Mouse (Mus musculus) myocyte (in vitro differentiated cells): ENCODE measurements at regions not wholly inside any gene's neighbourhood (a gene's known extent, or its start where the extent isn't known, plus 50 kb on each side); places are given as distances from the start of the nearest gene placed in this dataset.

Experiments
- H3K27me3 ChIP-seq: one replicate; pipeline ENCODE4 v1.6.1; 2011; ENCODE audit not compliant: control insufficient read depth, insufficient read depth, insufficient read length
- H3K36me3 ChIP-seq: one replicate; pipeline ENCODE4 v1.6.1; 2011; ENCODE audit not compliant: control insufficient read depth, insufficient read depth
- H3K4me2 ChIP-seq: one replicate; pipeline ENCODE4 v1.6.1; 2011; ENCODE audit warnings: low read depth, control low read depth
- H3K4me3 ChIP-seq: one replicate; pipeline ENCODE4 v1.5.1; 2011; ENCODE audit warnings: mild to moderate bottlenecking, control low read depth, moderate library complexity
- H3K79me2 ChIP-seq: one replicate; pipeline ENCODE4 v1.6.1; 2011; ENCODE audit not compliant: control insufficient read depth, insufficient read depth
- H3ac ChIP-seq: one replicate; pipeline ENCODE4 v1.6.1; 2011; ENCODE audit not compliant: control insufficient read depth, insufficient read length
- CEBPB ChIP-seq: IDR thresholded peaks from 2 replicates; pipeline ENCODE4 v1.6.1; 2011; ENCODE audit warnings: mild to moderate bottlenecking, moderate library complexity; ENCODE audit not compliant: poor library complexity, insufficient read depth, severe bottlenecking
- E2F4 ChIP-seq: IDR thresholded peaks from one replicate; pipeline ENCODE4 v1.6.1; 2011; ENCODE audit warnings: mild to moderate bottlenecking, control low read depth, moderate library complexity; ENCODE audit not compliant: insufficient read depth
- MAX ChIP-seq: IDR thresholded peaks from one replicate; pipeline ENCODE4 v1.6.1; 2011; ENCODE audit warnings: low read depth, mild to moderate bottlenecking, control low read depth
- MYOD1 ChIP-seq, 3 experiments: IDR thresholded peaks; one replicate each; pipeline ENCODE4 v1.6.1; 2011; ENCODE audit warnings: control low read depth in 2 of 3, low read depth in 2 of 3, mild to moderate bottlenecking in 2 of 3, moderate library complexity in 1 of 3; ENCODE audit not compliant: insufficient read length in 2 of 3, control insufficient read depth in 1 of 3
- MYOG ChIP-seq, 3 experiments: IDR thresholded peaks; one replicate each; pipeline ENCODE4 v1.6.1; 2011; ENCODE audit warnings: control low read depth in 2 of 3, low read depth in 2 of 3, mild to moderate bottlenecking in 2 of 3; ENCODE audit not compliant: insufficient read length in 2 of 3, control insufficient read depth in 1 of 3, insufficient read depth in 1 of 3
- POLR2A ChIP-seq: IDR thresholded peaks from one replicate; pipeline ENCODE4 v1.6.1; 2011; ENCODE audit warnings: low read depth, mild to moderate bottlenecking, control low read depth, moderate library complexity; ENCODE audit not compliant: insufficient read length
- POLR2AphosphoS2 ChIP-seq: IDR thresholded peaks from one replicate; pipeline ENCODE4 v1.6.1; 2011; ENCODE audit warnings: low read depth, control low read depth; ENCODE audit not compliant: insufficient read length
- REST ChIP-seq: IDR thresholded peaks from one replicate; pipeline ENCODE4 v1.6.1; 2011; ENCODE audit warnings: mild to moderate bottlenecking, control low read depth, moderate library complexity; ENCODE audit not compliant: insufficient read depth, insufficient read length
- SRF ChIP-seq: IDR thresholded peaks from one replicate; pipeline ENCODE4 v1.6.1; 2011; ENCODE audit warnings: low read depth; ENCODE audit not compliant: control insufficient read depth, insufficient read length
- TCF12 ChIP-seq: IDR thresholded peaks from one replicate; pipeline ENCODE4 v1.6.1; 2011; ENCODE audit warnings: mild to moderate bottlenecking, control low read depth; ENCODE audit not compliant: poor library complexity, insufficient read depth, severe bottlenecking
- TCF3 ChIP-seq: IDR thresholded peaks from one replicate; pipeline ENCODE4 v1.6.1; 2011; ENCODE audit warnings: low read depth, control low read depth; ENCODE audit not compliant: insufficient read length
- USF1 ChIP-seq: IDR thresholded peaks from one replicate; pipeline ENCODE4 v1.6.1; 2011; ENCODE audit warnings: low read depth, mild to moderate bottlenecking, control low read depth, moderate library complexity

DNA sequence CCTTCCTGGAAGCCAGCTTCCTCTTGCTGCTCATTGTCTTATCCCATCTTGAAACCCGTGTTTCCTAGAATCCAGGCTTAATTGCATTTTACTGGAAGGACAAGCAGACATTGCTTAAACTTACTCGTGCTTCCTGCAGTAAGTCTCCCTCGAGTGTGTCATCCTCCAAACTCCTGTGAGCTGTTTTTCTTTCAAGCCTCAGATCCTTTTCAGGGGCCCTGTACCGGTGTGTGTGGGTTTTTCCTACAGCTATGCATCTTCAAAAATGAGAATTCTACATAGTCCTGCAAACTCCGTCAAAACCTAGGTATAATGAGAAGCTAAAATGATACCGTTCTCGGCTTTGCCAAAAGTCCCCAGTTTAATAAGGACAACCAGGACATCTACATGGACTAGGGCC, 167.2 kb upstream of the Gcfc2 start:
- Histone ChIP-seq H3K79me2 (no peaks in the 10 kb centered on the region), H3K4me2 (no peak overlapping the region), H3K36me3 (no peaks in the 10 kb centered on the region), H3K27me3 (no peaks in the 10 kb centered on the region), H3K4me3 (no peak overlapping the region), H3ac (no peak overlapping the region)
- TF ChIP-seq MAX (no peak), POLR2A (no peak), TCF3 (no peak), USF1 (no peak)

- no peak overlapping the region for H3K4me2 ChIP-seq
- no peak overlapping the region for H3ac ChIP-seq
- H3K79me2 ChIP-seq, result no peaks in the 10 kb centered on the region
- no peaks in the 10 kb centered on the region for H3K27me3 ChIP-seq
- no peak overlapping the region for H3K4me3 ChIP-seq
- no peaks in the 10 kb centered on the region for H3K36me3 ChIP-seq
- no peak for TF ChIP-seq POLR2AphosphoS2
- TF ChIP-seq MYOD1 (IDR thresholded peaks at IDR 0.05; ENCODE audit: control insufficient read depth in 1 of 3, insufficient read length in 2 of 3, low read depth in 2 of 3), result no peak
- TF ChIP-seq CEBPB, result no peak
- no peak for TF ChIP-seq E2F4
- no peak for TF ChIP-seq TCF3
- no peak for TF ChIP-seq SRF
Observed at GRCm38 (mm10) chr6:81758876-81759275, 164.6 kb upstream of the Gcfc2 start.

- H3K36me3 ChIP-seq, result no peaks in the 10 kb centered on the region
- H3K4me3 ChIP-seq, result no peak overlapping the region
- no peaks in the 10 kb centered on the region for H3K79me2 ChIP-seq
- no peak for TF ChIP-seq TCF12
- H3K27me3 ChIP-seq, result no peaks in the 10 kb centered on the region
- no peak overlapping the region for H3ac ChIP-seq
- no peak overlapping the region for H3K4me2 ChIP-seq
Observed at GRCm38 (mm10) chr6:81760181-81760580, 163.3 kb upstream of the Gcfc2 start.

DNA sequence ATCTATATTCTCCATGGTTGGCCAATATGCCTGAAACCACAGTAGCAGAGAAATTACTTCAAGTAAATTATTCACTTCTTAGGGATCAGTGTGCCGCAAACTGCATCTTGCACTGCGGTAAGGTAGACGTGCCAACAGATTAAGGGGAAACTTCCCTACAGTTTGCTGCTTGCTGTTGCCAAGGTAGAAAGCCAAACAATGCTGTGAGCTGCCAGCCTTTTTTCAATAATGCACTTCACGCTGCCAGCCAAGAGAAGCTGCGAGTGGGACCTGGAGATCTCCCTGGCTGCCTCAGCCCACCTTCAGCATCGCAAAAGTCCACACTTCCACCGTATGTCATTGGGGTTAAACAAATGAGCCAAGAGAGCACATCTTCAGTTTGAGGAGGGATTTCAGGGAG, 157.6 kb upstream of the Gcfc2 start:
- Histone ChIP-seq H3K36me3 (no peaks in the 10 kb centered on the region), H3K27me3 (no peaks in the 10 kb centered on the region), H3K4me2 (no peak overlapping the region), H3K79me2 (no peaks in the 10 kb centered on the region), H3K4me3 (no peak overlapping the region), H3ac (no peak overlapping the region)
- no peak for TF ChIP-seq MYOD1 (IDR thresholded peaks at IDR 0.05; ENCODE audit: control insufficient read depth in 1 of 3, insufficient read length in 2 of 3, low read depth in 2 of 3)
- TF ChIP-seq SRF, result no peak
- TF ChIP-seq POLR2A, result no peak
- no peak for TF ChIP-seq MAX
- no peak for TF ChIP-seq TCF3
- TF ChIP-seq POLR2AphosphoS2, result no peak
- no peak for TF ChIP-seq REST
- no peak for TF ChIP-seq E2F4
- TF ChIP-seq MYOG (IDR thresholded peaks at IDR 0.05; ENCODE audit: control insufficient read depth in 1 of 3, insufficient read depth in 1 of 3, insufficient read length in 2 of 3, low read depth in 2 of 3), result no peak
- TF ChIP-seq USF1, result no peak
- TF ChIP-seq CEBPB, result no peak
- TF ChIP-seq TCF12, result no peak

DNA sequence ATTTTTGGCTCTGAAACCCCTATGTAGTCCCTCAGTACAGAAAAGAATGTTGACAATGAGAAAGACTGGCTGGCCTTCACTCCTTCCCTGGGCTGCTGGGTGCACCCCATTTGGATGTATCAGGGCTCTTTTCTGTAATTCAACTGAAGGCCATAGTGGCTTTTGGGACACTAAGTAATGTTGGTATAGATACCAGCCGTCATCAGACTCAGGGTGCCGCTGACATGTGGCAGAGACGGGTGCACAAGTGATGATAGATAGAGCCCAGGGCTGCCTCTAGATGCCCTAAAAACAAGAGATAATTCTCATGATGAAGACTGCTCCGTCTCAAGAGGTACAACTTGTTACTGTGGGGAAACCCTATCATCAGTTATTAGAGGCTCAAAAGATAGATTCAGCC, 156.7 kb upstream of the Gcfc2 start:
- no peak overlapping the region for H3K4me3 ChIP-seq
- no peak overlapping the region for H3ac ChIP-seq
- no peaks in the 10 kb centered on the region for H3K27me3 ChIP-seq
- no peak for TF ChIP-seq SRF
- TF ChIP-seq TCF3, result no peak
- no peak for TF ChIP-seq REST
- TF ChIP-seq POLR2AphosphoS2, result no peak
- TF ChIP-seq CEBPB, result no peak
- TF ChIP-seq E2F4, result no peak
- TF ChIP-seq MAX, result no peak
- no peak for TF ChIP-seq USF1
- no peaks in the 10 kb centered on the region for H3K79me2 ChIP-seq
- H3K4me2 ChIP-seq, result no peak overlapping the region
- no peaks in the 10 kb centered on the region for H3K36me3 ChIP-seq
